ENCODE assay signal across 8 mouse cellular contexts in genomic region chr5:136987934-136988271, GRCm38 (mm10). TPM values are rescaled to one million over a fixed set of nuclear protein-coding genes. Genes with fewer than 3 reads are reported as not detected.
DNase-seq lines count a peak whose midpoint lies in the region; ATAC-seq and TF ChIP-seq lines count a peak whose summit lies in the region.

Gene Znhit1, minus strand, starts transcription at chr5:136988021.

- no peak for ATAC-seq in frontal cortex, adult (ENCODE audit: low TSS enrichment)
- no peak for ATAC-seq in erythroid progenitor cell, adult 5-6 weeks (replicated peaks; ENCODE audit: low FRiP score, poor library complexity, severe bottlenecking)
- 0 out of 2 replicates have a peak, but pooled peaks have one; percentile 0 for ATAC-seq in limb, embryonic 14.5 days (ENCODE audit: low FRiP score, low read depth)
- no peak for ATAC-seq in cerebellum, adult (ENCODE audit: insufficient number of reproducible peaks, low FRiP score, low TSS enrichment)

- 0 out of 4 replicates have a peak, but pooled peaks cover 0 to 7% of the 10 kb centered on the region in 2 experiments for H3K4me1 ChIP-seq in ES-E14 (ENCODE audit: control insufficient read depth in 2 of 2, insufficient read depth in 2 of 2, low read length in 2 of 2, poor library complexity in 1 of 2)
- H3K4me1 ChIP-seq in limb, embryonic 14.5 days (ENCODE audit: control insufficient read depth, insufficient read depth, low read length), result peaks cover 11% of the 10 kb centered on the region
- H3K4me1 ChIP-seq in olfactory bulb, adult 2 months (ENCODE audit: control insufficient read depth, insufficient read depth, low read length), result peaks cover 12% of the 10 kb centered on the region

- intact Hi-C loops in heart, postnatal 36 days (cut with DNase I), result loop anchor here (2.0 kb wide), 1 partner anchor 25 kb away; no protein-coding TSS in a partner anchor

- H3K4me3 ChIP-seq in ES-E14 (ENCODE audit: insufficient read depth in 1 of 2, low read depth in 1 of 2, low read length in 2 of 2, poor library complexity in 1 of 2, severe bottlenecking in 1 of 2), result peak within 1 kb of the TSS; percentile 75 to 89
- H3K4me3 ChIP-seq in limb, embryonic 14.5 days (replicated peaks; ENCODE audit: low read length), result peak within 1 kb of the TSS; percentile 78
- peak within 1 kb of the TSS; percentile 84 for H3K4me3 ChIP-seq in olfactory bulb, adult 2 months (ENCODE audit: insufficient read depth, low read depth, low read length)

- peak in 1 of 2 experiments; percentile 22 for DNase-seq in frontal cortex, adult 2 months (ENCODE audit: extremely low spot score in 1 of 2, low spot score in 1 of 2)
- DNase-seq in ES-E14 (ENCODE audit: low read depth, low spot score), result no peak
- no peak for DNase-seq in heart, postnatal 36 days
- DNase-seq in limb, embryonic 14.5 days (ENCODE audit: low spot score), result no peak

- 6% methylated on average over 12 of the region's 12 CpGs for WGBS in limb, embryonic 14.5 days
- WGBS in olfactory bulb, adult 2 months, result under 1% methylated on average over 12 of the region's 12 CpGs

- no peak for TF ChIP-seq POLR2A in limb, embryonic 14.5 days (IDR thresholded peaks at IDR 0.05; ENCODE audit: borderline replicate concordance, extremely low read depth, insufficient read depth, insufficient read length)
- TF ChIP-seq POLR2A in olfactory bulb, adult 2 months (IDR thresholded peaks at IDR 0.05; ENCODE audit: insufficient read depth, low read depth, low read length), result no peak

- H3K9ac ChIP-seq in ES-E14 (ENCODE audit: insufficient read depth, low read depth, low read length, poor library complexity, severe bottlenecking), result peak within 1 kb of the TSS; percentile 85
- peak within 1 kb of the TSS; percentile 94 for H3K9ac ChIP-seq in limb, embryonic 14.5 days (ENCODE audit: low read depth, low read length, severe bottlenecking)

- no peaks in the 10 kb centered on the region for H3K27me3 ChIP-seq in limb, embryonic 14.5 days (ENCODE audit: control insufficient read depth, insufficient read depth, low read length)

- H3K36me3 ChIP-seq in ES-E14 (ENCODE audit: control insufficient read depth, insufficient read depth, low read length, poor library complexity, severe bottlenecking), result peaks cover 33% of the 10 kb centered on the region
- H3K36me3 ChIP-seq in limb, embryonic 14.5 days (ENCODE audit: control insufficient read depth, insufficient read depth, low read length), result peaks cover 45% of the 10 kb centered on the region

- H3K9me3 ChIP-seq in ES-E14 (ENCODE audit: control insufficient read depth, insufficient read depth, low read depth, low read length), result no peaks in the 10 kb centered on the region
- H3K9me3 ChIP-seq in limb, embryonic 14.5 days (ENCODE audit: control insufficient read depth, low read length), result no peaks in the 10 kb centered on the region

- peak within 1 kb of the TSS; percentile 71 for H3K27ac ChIP-seq in ES-E14 (ENCODE audit: insufficient read depth, low read depth, low read length, poor library complexity, severe bottlenecking)
- peak within 1 kb of the TSS; percentile 89 for H3K27ac ChIP-seq in limb, embryonic 14.5 days (replicated peaks; ENCODE audit: low read depth, low read length)
- peak within 1 kb of the TSS; percentile 43 for H3K27ac ChIP-seq in olfactory bulb, adult 2 months (ENCODE audit: insufficient read depth, low read depth, low read length)

- in situ Hi-C loops in ES-E14 (cut with MboI; ENCODE audit: low sequenced_read_pairs in 2 of 2, unreplicated experiment in 2 of 2), result no loop called here

- TF ChIP-seq CTCF in olfactory bulb, adult 2 months (IDR thresholded peaks at IDR 0.05; ENCODE audit: insufficient read depth, low read depth, low read length), result no peak

- H3K4me2 ChIP-seq in limb, embryonic 14.5 days (replicated peaks; ENCODE audit: low read depth, low read length, severe bottlenecking), result peak within 1 kb of the TSS; percentile 79

TF ChIP-seq in ES-E14, 5 proteins besides CTCF, POLR2A, EP300 and RAD21:
- TF ChIP-seq CHD2 (IDR thresholded peaks at IDR 0.05; ENCODE audit: low read depth, low read length), result no peak
- TF ChIP-seq ZC3H11A (IDR thresholded peaks at IDR 0.05; ENCODE audit: borderline replicate concordance, low read depth, low read length), result no peak
- TF ChIP-seq HCFC1 (IDR thresholded peaks at IDR 0.05; ENCODE audit: borderline replicate concordance, insufficient read depth, low read length), result no peak

RNA-seq across cellular contexts. Expression of gene Znhit1, which starts in this region (rescaled TPM):
- 88.2 and 106 TPM in 2 replicates for polyA plus RNA-seq in frontal cortex, adult 2 months (2012; rRNA removed)
- total RNA-seq in ES-E14 (2012; rRNA removed), result 41.2 and 46.0 TPM in 2 replicates
- total RNA-seq in erythroid progenitor cell, adult 5-6 weeks (2015; ENCODE audit: low replicate concordance), result 40.7 and 52.3 TPM in 2 replicates
- total RNA-seq in erythroid progenitor cell, adult 5-6 weeks (2017; ENCODE audit: low replicate concordance), result 5.4 and 20.0 TPM in 2 replicates
- total RNA-seq in heart, postnatal 36 days (2021), result 10 to 100 TPM; 58.2 to 67.8 TPM
- polyA plus RNA-seq in limb, embryonic 14.5 days (2012; rRNA removed), result 82.4 and 82.7 TPM in 2 replicates
- polyA plus RNA-seq in limb, embryonic 14.5 days (2014; fragmentation: Nextera tagmentation; extraction: Ambion mirVana), result 105 and 112 TPM in 2 replicates
- not detected in 2 replicates for polyA plus RNA-seq in olfactory bulb, adult 2 months (2012; ENCODE audit: insufficient read depth, insufficient read length, low replicate concordance, missing spikeins)
